Mouse (Mus musculus): Measurements from ENCODE around the gene Mast4.

Gene Mast4

DNA sequence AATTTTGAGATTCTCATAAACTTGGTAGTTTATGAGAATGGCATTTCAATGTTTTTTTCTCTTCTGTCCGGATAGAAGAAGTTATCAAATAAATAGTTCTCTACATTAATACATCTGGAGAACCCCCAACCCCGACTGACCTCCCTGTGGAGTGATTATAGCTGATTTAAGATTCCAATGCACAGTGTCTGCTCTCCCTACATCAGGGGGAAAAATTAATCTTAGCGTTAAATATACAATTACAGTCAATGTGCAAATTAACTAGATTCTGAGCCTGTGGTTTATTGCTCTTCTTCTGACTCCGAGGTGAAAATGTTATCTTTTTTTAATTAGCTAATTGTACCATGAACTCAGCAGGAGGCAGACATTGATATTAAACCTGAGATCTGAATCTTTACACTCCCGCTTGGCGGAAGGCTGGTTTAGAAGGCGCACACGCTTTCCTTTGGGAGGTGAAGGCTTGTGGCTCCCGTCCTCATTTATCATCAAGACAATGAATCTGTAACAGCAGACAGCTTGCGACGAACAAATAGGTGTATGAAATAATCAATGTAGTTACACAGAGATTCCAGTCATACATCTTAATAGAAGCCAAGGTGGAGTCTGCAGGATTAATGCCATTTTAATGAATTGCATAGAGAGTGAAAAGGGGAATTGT is 274.2 kb downstream of the Mast4 start:
- in situ Hi-C loops (cut with MboI, MseI): no loop called here

DNA sequence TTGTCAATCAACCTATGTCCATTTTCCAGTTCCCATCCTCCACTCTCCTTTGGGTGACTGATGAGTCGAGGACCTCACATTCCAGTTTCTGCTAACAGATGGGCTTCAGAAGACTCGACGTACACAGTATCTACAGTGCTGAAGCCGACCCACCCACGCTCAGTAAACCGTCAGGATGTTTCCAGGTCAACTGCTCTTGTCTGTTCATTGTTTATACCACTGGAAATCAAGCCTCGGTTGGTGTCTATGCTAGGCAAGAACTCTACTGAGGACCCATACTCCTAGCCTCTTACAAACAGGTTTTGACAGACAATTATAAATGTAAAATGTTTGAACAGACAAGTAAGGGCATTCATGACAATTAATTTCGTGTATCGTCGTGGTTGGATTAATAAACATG is 277.8 kb downstream of the Mast4 start:
- in situ Hi-C loops (cut with MboI, MseI): no loop called here

DNA sequence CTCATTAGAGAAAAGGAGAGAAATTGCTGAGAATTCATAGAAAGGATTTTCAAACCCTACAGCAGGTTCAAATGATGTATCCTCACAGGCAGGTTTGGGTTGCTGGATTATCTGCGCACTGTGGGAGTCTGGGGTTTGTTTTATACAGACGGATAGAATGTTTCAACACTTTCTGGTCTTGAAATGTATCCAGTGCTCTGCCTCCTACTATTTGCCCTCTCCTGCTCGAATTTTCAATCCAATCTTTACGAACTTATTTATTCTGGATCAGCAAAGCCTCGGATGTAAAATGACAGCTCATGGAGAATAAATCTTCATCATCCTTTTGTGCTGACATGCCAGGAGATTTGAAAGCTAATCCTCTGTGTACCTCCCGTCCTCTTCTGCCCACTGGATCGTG is 281.6 kb downstream of the Mast4 start:
- in situ Hi-C loops (cut with MboI, MseI): no loop called here

DNA sequence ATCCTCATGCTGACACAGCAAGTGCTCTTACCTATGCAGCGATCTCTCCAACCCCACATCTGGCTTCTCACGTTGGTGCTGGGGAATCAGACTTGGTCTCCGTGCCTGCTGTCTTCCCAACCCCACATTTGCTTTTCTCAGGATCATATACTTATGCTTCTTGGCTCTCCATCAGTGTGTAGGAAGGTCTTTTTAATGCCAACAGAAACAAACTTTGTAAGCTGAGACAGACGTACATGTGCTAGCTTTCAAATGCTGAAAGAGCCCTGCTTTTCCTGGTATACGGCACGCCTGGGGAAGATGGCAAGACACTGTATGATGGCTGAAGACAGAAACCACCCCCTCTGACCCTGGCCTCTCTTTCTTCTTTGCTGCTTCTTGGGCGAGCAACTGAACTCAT is 285.3 kb downstream of the Mast4 start:
- in situ Hi-C loops (cut with MboI, MseI): no loop called here

DNA sequence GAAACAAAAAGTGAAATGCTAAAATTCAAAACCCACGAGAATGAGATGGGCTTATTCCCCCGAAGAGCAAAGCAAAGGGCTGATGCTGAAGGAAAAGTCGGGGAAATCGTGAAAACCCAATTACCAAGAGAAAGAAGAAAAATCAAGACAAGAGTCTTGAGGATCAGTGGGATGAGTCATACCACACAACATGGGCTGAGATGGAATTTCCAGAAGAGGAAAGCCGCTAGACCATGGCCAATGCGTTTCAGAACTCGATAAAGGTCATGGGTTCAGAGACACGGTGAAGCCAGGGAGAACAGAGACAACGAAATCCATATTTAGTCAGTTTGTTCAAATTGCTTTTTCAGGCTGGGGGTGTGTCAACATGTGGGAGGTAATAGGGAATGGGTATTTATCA is 290.6 kb downstream of the Mast4 start:
- in situ Hi-C loops (cut with MboI, MseI): no loop called here

DNA sequence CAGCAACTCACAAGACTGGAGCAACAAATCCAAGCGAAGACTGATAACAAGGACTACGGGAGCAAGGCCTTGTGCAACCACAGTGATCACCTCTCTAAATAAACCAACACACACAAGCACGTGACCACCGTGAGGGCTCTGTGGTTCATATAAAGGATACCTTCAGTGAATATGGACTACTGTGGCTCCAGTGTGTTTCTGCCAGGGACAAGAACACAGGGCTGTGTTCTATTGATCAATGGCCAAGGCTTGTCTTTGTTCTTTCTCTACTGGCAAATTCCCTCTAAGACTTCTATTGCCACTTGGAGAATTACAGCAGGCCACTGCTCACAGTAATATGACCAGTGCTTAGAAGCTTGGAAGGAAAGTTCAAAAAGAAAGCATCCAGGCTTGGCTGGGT is 291.3 kb downstream of the Mast4 start:
- in situ Hi-C loops (cut with MboI, MseI): no loop called here

DNA sequence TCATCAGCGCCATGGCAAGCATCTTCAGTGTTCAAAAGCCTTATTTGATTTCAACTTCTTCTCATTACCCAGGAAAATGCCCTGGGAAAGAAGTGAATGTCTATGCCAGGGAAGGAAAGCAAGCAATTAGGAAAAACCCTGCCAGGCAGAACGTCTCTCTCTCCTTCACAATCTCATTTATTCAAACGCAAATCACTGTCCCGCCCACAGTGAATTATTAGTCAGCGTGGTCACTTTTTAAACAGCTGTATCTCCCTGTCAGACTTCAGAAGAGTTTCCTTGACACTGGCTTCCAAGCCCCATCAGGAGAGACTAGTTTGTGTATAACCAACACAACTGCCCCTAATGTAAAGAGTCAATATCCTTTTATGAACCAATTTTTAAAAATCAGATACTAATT is 296.8 kb downstream of the Mast4 start:
- in situ Hi-C loops (cut with MboI, MseI): no loop called here

DNA sequence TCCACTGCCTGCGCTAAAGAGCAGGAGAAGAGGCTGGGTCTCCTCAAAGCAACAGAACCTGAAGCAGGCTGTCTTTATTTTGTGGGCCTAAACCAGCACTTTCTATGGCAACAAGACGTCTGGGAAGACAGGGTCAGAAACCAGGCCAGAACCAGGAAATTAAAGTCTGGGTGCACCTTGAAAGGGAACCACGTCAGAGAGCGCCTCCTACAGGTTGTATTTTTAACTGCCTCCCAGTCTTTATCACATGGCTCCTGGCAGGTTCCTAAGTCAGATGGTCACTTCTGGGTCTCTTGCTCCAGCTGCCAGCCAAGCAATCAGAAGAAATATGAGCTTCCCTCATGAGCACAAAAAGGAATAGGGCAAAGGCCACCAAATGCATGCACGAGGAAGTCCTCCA is 304.9 kb downstream of the Mast4 start:
- in situ Hi-C loops (cut with MboI, MseI): no loop called here

DNA sequence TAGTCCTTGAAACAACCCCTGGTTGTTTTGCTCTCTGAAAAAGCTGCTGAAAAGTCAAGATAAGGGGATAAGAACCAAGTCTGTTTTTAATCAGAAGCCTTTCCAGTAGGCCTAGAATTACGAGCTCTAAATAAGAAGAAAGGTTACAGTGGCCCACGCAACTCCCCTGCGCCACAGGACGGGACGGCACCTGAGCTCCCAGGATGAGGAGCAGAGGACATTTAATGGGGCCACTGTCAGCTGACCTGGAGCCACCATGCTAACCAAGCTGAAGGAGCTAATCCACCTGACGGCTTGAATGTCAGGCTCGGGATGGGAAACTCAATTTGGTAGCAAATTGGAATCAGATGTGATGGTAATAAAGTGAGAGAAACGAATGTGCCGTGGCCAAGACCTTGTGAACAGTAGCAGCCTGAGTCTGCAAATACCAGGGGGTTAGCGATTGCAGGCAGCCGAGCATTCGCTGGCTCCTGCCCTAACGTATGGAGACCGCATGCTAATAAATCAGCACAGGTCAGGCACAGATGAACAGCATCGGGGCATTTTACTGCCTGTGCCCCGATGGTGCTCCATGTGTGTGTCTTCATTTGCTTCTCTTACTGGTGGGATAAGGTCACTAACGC is 306.7 kb downstream of the Mast4 start:
- in situ Hi-C loops (cut with MboI, MseI): no loop called here

DNA sequence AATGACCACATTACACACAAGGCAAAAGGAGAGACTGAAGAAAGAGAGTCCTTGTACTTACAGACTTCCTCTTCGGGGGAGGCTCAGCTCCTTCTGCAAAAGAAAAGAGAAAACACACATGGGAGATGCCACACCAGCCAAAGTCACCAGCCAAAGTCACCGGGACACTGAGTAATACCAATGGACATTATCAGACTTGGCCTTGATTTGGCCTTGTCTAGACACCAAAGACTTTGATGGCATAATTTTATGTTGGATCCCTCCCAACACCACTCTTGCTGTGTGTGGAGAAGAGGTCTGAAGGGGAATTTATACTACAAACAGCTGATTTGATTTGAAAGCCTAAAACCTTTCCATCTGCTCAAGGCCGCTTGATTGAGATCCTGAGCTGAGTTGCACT is 308.8 kb downstream of the Mast4 start:
- in situ Hi-C loops (cut with MboI, MseI): no loop called here

DNA sequence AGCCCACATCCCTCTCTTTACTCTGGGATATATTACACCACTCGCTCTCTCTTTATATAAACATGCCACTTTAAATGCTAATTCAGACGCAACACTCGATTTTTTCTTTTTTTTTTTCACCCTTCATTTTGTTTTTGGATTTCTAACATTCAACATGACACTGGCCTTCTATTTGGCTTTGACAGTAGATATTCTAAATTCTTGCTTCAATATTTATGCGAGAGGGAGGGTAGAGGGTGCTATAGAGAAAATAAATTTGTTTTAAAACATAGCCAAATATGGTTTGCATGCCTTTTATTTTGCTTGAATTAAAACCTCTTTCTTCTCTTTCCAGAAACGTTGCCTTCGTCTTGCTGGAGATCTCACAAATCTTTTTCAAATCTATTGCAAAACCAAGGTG is 315.8 kb downstream of the Mast4 start:
- in situ Hi-C loops (cut with MboI, MseI): no loop called here

DNA sequence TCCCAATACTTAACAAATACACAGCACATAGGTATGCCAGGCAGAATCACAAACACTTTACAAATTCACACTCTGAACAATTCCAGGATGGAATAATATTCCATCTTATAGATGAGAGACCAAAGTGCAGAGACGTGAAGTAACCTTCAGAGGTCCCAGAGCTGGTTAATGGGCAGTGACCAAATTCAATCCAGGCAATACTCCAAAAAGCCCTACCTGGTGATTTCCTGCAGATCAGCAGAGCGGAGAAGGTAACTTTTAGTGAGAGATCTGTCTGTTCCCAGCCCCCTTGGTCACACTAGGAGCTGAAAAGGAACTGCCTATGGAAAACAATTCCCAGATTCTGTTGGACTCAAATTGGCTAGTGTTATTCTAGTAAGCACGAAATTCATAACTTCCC is 316.6 kb downstream of the Mast4 start:
- in situ Hi-C loops (cut with MboI, MseI): no loop called here

DNA sequence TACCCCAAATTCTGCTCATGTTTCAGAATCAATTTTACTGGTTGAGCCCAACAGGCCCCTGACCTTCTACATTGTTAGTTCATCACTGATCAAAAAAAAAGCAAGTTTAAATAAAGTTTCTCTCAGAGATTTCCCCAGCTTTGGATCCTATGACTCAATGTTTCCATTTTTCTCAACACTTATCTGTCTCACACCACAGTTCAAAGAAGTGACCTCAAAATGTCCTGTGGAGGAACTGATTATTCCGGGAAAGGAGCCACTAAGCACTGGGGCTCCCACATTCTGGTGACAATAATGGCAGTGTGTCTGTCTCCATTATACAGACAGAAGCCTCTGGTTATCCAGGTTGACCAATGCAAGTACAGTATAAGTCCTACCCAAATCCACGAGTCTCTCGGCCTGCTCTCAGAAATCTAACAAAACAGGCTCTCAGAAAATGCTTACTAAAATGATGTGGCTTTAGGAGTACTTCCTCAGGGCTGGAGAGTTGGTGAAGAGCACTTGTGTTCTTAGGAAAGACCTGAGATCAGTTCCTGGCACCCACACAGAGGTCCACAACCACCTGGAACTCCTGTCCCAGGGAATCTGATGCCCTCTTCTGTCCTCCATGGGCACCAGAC is 319.1 kb downstream of the Mast4 start:
- in situ Hi-C loops (cut with MboI, MseI): no loop called here

DNA sequence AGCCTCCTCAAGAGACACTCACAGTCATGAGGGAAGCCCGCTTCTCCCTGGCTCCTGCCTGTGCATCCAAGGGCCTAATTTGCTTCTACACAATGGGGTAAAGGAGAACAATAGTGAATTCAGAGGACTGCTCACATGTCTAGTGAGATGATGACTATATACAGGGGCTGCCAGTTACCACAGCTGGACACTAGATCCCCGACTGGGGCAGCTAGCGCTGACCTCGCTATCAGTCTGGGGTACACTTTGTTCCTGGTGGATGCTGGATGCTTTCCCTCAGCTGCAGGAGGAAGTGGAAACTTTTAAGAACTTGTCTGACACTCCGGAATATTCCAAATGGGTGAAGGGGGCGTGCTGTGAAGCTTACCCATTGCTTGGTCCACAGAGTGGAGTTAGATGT is 319.7 kb downstream of the Mast4 start:
- in situ Hi-C loops (cut with MboI, MseI): no loop called here

DNA sequence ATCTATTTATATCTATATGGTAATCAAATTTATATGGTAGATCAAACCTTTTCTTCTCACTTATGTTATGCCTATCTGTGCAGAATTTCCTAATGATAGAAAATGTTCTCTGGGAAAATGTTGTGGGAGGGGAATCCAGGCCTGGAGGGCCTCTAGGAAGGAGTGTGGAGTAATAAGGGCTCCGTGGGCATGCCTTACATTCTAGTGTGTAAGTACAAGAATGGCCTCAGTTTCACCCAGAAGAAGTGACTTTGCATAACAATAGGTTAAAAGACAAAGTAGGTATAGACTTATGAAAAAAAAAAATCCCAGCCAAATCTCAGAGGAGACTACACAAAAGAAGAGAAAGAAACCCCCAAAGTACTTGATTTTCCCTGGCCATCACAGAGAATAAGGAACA is 320.1 kb downstream of the Mast4 start:
- in situ Hi-C loops (cut with MboI, MseI): no loop called here

DNA sequence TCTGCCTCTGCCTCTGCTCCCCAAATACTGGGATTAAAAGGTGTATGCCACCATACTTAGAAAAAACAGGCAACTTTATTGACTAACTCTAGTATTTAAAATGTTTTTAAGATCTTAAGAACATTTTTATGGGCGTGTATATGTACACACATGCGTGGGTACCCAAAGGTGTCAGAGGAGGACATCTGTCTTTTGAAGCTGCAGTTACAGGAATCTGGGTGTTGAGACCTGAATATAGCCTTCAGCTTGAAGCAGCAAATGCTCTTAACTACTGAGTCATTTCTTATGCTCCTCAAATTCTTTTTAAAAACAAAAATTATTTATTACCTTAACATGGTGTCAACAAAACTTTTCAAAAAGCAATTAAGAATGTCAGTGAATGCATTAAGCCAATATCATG is 329.1 kb downstream of the Mast4 start:
- in situ Hi-C loops (cut with MboI, MseI): no loop called here

DNA sequence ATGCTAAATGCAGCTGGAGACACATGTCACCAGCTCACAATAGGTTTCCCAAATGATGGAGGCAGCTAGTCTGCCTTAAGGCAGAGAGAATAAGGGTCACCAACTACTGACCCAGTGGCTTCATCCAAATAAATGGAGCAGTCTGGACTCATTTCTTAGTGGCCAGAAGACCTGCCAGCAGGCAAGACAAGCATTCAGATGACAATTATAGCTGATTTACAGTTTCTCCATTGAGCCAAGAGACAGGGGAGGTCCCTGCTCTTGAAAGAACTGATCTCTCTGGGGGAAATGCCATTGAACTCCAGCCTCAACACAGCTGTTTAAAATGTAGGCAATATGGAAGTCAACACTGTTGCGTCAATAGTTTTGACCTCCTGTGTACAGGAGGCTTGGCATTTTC is 332.5 kb downstream of the Mast4 start:
- in situ Hi-C loops (cut with MboI, MseI): no loop called here

DNA sequence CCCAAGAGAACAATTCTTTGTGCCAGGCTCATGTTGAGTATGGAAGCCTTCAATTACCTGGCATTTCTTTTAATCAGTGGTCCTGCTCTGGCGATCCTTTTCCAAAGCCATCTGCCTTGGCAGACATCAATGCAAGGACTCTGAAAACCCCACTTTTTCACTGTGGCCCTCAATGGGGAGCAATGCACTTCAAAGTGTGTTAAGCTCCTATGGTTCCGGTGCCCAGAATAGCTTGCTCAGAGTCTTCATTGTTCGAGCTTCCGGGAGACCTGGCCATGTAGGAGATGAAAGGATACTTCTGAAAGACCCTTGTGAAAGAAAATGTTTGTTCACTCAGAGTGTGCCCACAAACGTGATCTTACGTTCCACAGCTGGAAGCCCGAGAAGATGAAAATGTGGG is 333.4 kb downstream of the Mast4 start:
- in situ Hi-C loops (cut with MboI, MseI): no loop called here

DNA sequence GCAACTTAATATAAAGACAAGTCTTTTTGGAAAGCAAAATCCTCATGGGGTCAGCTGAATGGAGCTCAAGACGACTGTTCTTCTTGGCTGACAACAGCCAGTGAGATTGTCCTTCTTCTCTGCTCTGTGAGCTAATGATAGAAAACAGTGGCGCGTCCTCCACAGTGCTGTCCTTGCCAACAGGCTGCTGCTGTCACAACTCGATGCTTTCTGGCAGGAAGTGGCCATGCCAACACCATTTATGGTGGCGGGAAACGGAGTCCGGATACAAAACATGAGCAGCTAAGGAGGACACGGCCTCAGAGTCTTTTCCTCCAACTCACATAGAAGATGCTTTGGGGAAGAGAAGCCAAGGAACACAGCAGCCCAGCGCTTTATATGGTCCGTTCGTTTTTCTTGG is 340.2 kb downstream of the Mast4 start:
- in situ Hi-C loops (cut with MboI, MseI): no loop called here

DNA sequence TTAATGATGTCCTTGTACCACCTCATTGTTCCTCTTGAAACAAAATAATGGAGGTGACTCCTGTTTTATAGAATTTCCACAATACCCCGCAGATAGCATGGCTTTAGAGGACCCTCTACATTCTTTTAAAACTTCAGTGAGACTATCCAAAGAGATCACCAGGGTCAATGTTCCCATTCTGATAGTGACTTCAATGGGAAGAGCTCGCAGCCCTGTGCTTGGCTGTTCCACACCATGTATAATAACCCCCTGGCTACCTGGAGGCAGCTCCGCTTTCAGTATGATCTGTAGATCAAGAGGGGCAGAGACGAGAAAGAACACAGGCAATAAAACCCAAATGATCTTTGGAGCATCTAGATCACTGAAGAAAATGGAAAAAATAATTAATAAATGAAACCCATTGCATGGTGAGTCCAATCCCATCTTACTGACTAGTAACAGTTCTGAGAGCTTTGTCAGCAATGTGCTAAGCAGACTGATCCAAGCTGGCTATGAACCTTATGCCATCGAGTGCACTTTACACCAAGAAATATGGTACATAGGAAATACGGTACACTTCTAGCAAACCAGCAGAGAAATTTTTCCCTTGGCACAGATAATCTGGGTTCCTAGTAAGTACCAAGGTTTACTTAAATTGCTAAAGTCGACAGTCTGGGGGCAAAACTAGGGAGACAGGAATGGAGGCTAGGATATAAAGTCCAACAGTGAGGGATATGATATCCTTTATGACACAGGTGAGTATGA is 341.4 kb downstream of the Mast4 start:
- in situ Hi-C loops (cut with MboI, MseI): no loop called here

DNA sequence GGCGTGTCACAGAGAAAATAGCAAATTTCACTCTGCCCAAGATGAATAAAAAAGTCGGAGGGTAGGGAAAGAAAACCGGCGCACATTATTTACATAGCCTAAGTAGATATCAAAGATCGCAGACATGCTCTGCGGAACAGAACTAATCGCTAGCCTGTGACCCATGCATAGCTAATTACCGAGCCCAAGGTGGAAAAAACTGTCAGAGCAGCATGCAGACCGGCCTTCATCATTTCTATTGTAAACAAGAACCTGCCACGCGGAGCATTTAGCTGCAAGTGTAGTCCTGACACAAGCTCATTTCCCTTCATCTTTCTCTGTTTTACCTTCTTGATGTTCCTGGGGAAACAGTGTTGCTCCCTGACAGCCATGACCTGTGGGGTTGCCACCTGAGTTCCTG is 342.4 kb downstream of the Mast4 start:
- in situ Hi-C loops (cut with MboI, MseI): no loop called here

DNA sequence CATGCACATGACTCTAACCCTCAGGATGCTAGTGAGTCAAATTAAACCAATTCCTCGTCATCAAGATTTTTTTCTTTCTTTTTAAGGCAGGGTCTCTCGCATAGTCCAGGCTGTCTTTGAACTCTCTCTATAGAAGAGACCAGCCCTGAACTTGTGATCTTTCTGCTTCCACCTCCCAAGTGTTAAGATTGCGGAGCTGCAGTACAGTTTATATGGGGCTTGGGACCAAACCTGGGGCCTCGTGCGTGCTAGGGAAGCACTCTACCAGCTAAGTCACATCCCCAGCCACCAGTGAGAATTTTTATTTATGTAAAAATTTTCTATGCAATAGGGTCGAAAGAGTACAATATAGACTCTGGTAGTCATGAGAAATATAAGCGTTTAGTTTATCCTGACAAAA is 343.1 kb downstream of the Mast4 start:
- in situ Hi-C loops (cut with MboI, MseI): no loop called here

DNA sequence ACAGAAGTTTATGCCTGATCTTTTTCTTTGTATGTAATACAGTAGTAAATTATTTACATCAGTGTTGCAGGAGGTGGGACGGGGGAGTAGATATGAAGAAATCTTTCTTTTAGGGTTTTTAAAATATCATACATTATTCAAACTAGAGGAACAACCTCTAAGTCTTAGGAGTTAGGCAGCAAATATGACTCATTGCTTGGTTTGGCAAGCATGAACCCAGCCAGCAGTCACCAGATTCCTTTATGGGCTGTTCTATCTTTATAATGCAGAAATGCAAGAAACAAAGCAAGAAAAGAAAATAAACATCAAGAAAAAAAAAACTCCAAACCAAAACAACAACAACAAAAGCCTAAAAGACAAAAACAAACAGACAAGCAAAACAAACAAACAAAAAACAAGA is 344.2 kb downstream of the Mast4 start:
- in situ Hi-C loops (cut with MboI, MseI): no loop called here

Measured in T-helper 1 cell (primary cell).